Mouse (Mus musculus) ES-E14 (cell line): ENCODE results near the gene Wdr60.

ENCODE experiments used
- CHD2 ChIP-seq: IDR thresholded peaks from 2 replicates; pipeline ENCODE4 v1.6.1; 2014; ENCODE audit warnings: mild to moderate bottlenecking, low read depth, low read length, inconsistent platforms
- HCFC1 ChIP-seq: IDR thresholded peaks from 2 replicates; pipeline ENCODE4 v1.6.1; 2012; ENCODE audit warnings: low read length, inconsistent platforms, borderline replicate concordance; ENCODE audit not compliant: insufficient read depth
- MAFK ChIP-seq: IDR thresholded peaks from 2 replicates; pipeline ENCODE4 v1.6.1; 2014; ENCODE audit warnings: mild to moderate bottlenecking, low read depth, low read length, inconsistent platforms; ENCODE audit not compliant: insufficient read depth
- ZC3H11A ChIP-seq: IDR thresholded peaks from 2 replicates; pipeline ENCODE4 v1.6.1; 2012; ENCODE audit warnings: low read depth, mild to moderate bottlenecking, inconsistent platforms, low read length, borderline replicate concordance
- ZNF384 ChIP-seq: IDR thresholded peaks from 2 replicates; pipeline ENCODE4 v1.6.1; 2012; ENCODE audit warnings: low read depth, low read length, inconsistent platforms

GRCm38 (mm10) chr12:116273733-116274132 lies 10.9 kb upstream of the Wdr60 start:
- TF ChIP-seq HCFC1 = no peak
- no peak for TF ChIP-seq MAFK
- TF ChIP-seq CHD2 = no peak
- no peak for TF ChIP-seq ZC3H11A
- TF ChIP-seq ZNF384 = no peak
